Mouse (Mus musculus) liver, embryonic 16.5 days (tissue): Measurements from ENCODE around the gene Clpx. TPM values are rescaled to one million over a fixed set of nuclear protein-coding genes. Genes with fewer than 3 reads are reported as not detected.
"Not testable (repeated sequence)": the region's sequence is repeated elsewhere in the genome, so short reads cannot be mapped to it uniquely, and the experiment has no call there.

Experiments used
- ATAC-seq: fragments of 200-750 bp; cut with Nextera tagmentation; 2 replicates; pipeline ENCODE4 v1.8.0; 2017; ENCODE audit warnings: low read depth, mild to moderate bottlenecking, moderate number of reproducible peaks, moderate library complexity
- H3K27ac ChIP-seq: fragments of 300-500 bp; sonication (generic); 2 replicates; pipeline ENCODE4 v1.5.1; 2014; ENCODE audit warnings: mild to moderate bottlenecking, low read length
- H3K27me3 ChIP-seq: fragments of 300-500 bp; sonication (generic); 2 replicates; pipeline ENCODE4 v1.6.1; 2014; ENCODE audit warnings: low read depth, low read length, mixed read lengths; ENCODE audit not compliant: control insufficient read depth, insufficient read depth
- H3K36me3 ChIP-seq: fragments of 300-500 bp; sonication (generic); 2 replicates; pipeline ENCODE4 v1.6.1; 2014; ENCODE audit warnings: mild to moderate bottlenecking; ENCODE audit not compliant: control insufficient read depth, insufficient read depth
- H3K4me1 ChIP-seq: fragments of 300-500 bp; sonication (generic); 2 replicates; pipeline ENCODE4 v1.6.1; 2014; ENCODE audit warnings: low read depth, low read length, mixed read lengths; ENCODE audit not compliant: control insufficient read depth
- H3K4me2 ChIP-seq: fragments of 300-500 bp; sonication (generic); 2 replicates; pipeline ENCODE4 v1.6.1; 2014; ENCODE audit warnings: low read depth, low read length, mixed read lengths
- H3K4me3 ChIP-seq: fragments of 300-500 bp; sonication (generic); 2 replicates; pipeline ENCODE4 v1.5.1; 2014; ENCODE audit warnings: low read depth, mild to moderate bottlenecking, low read length
- H3K9ac ChIP-seq: fragments of 300-500 bp; sonication (generic); 2 replicates; pipeline ENCODE4 v1.6.1; 2014; ENCODE audit warnings: low read depth, low read length
- H3K9me3 ChIP-seq: fragments of 300-500 bp; sonication (generic); replicated peaks from 2 replicates; pipeline ENCODE4 v1.6.1; 2016; ENCODE audit warnings: low read length; ENCODE audit not compliant: control insufficient read depth
- WGBS: fragments of 180-500 bp; shearing (Covaris S2); extraction: QIAGEN DNeasy Blood & Tissue Kit; methylation state at CpG from one replicate; pipeline ENCODE4 v1.1.7; 2014; ENCODE audit not compliant: insufficient replicate concordance; 5-methylcytosine and 5-hydroxymethylcytosine counted together
- polyA plus RNA-seq: library from polyadenylated mRNA; unstranded; fragments of >200 nt; fragmentation: Nextera tagmentation; extraction: Ambion mirVana; gene quantifications from 2 replicates; pipeline ENCODE4 v1.2.1, GENCODE M21; 2015

Clpx gene
- polyA plus RNA-seq, 1 experiment from 2014 or later = 42.2 TPM

GRCm38 (mm10) chr9:65262641-65263120 is 31.4 kb upstream of the Clpx start:
- no peak for ATAC-seq
- H3K36me3 ChIP-seq = no peaks in the 10 kb centered on the region
- 59% methylated on average over 3 of the region's 3 CpGs for WGBS
- H3K4me3 ChIP-seq = no peak overlapping the region
- no peaks in the 10 kb centered on the region for H3K27me3 ChIP-seq
- H3K9me3 ChIP-seq = no peaks in the 10 kb centered on the region
- H3K4me1 ChIP-seq = no peaks in the 10 kb centered on the region
- H3K27ac ChIP-seq = no peak overlapping the region
- no peak overlapping the region for H3K4me2 ChIP-seq
- H3K9ac ChIP-seq = no peak overlapping the region

- no peaks in the 10 kb centered on the region for H3K9me3 ChIP-seq
- no peak within 1 kb of the TSS for H3K4me2 ChIP-seq
- WGBS = 55% methylated on average over 5 of the region's 5 CpGs
- no peaks in the 10 kb centered on the region for H3K36me3 ChIP-seq
- no peak within 1 kb of the TSS for H3K9ac ChIP-seq
- no peak for ATAC-seq
- H3K27me3 ChIP-seq = no peaks in the 10 kb centered on the region
- H3K4me1 ChIP-seq = no peaks in the 10 kb centered on the region
- no peak within 1 kb of the TSS for H3K27ac ChIP-seq
- H3K4me3 ChIP-seq = no peak within 1 kb of the TSS
Measured at GRCm38 (mm10) chr9:65264959-65265358, 29.1 kb upstream of the Clpx start, which contains the start of gene Cilp. Gene Cilp, plus strand, starts transcription at chr9:65265180.

- Histone ChIP-seq H3K27ac (no peak overlapping the region), H3K4me3 (no peak overlapping the region), H3K9me3 (no peaks in the 10 kb centered on the region), H3K9ac (no peak overlapping the region), H3K4me2 (no peak overlapping the region), H3K4me1 (no peaks in the 10 kb centered on the region), H3K36me3 (no peaks in the 10 kb centered on the region), H3K27me3 (no peaks in the 10 kb centered on the region)
- 46% methylated on average over 7 of the region's 7 CpGs for whole genome bisulfite sequencing
- no peak for ATAC-seq
Measured at GRCm38 (mm10) chr9:65267742-65268515, 26.1 kb upstream of the Clpx start.

- Histone ChIP-seq H3K27ac (no peak overlapping the region), H3K4me2 (no peak overlapping the region), H3K9ac (no peak overlapping the region), H3K4me1 (no peaks in the 10 kb centered on the region), H3K27me3 (no peaks in the 10 kb centered on the region), H3K4me3 (no peak overlapping the region), H3K9me3 (no peaks in the 10 kb centered on the region), H3K36me3 (no peaks in the 10 kb centered on the region)
- 67% methylated on average over 13 of the region's 13 CpGs for WGBS
- no peak for ATAC-seq
Measured at GRCm38 (mm10) chr9:65273048-65273809, 20.8 kb upstream of the Clpx start.

- H3K4me2 ChIP-seq = no peak overlapping the region
- H3K36me3 ChIP-seq = no peaks in the 10 kb centered on the region
- 56% methylated on average over 4 of the region's 4 CpGs for WGBS
- no peaks in the 10 kb centered on the region for H3K9me3 ChIP-seq
- no peak overlapping the region for H3K9ac ChIP-seq
- H3K4me3 ChIP-seq = no peak overlapping the region
- H3K4me1 ChIP-seq = no peaks in the 10 kb centered on the region
- no peaks in the 10 kb centered on the region for H3K27me3 ChIP-seq
- no peak overlapping the region for H3K27ac ChIP-seq
- ATAC-seq = no peak
Measured at GRCm38 (mm10) chr9:65273873-65274272, 20.2 kb upstream of the Clpx start.

- H3K36me3 ChIP-seq, H3K4me1 ChIP-seq, H3K4me2 ChIP-seq, H3K4me3 ChIP-seq, ATAC-seq, H3K9me3 ChIP-seq, H3K27me3 ChIP-seq, H3K9ac ChIP-seq, H3K27ac ChIP-seq: not testable (repeated sequence)
- 75% methylated on average over 3 of the region's 3 CpGs for WGBS
Measured at GRCm38 (mm10) chr9:65274851-65275250, 19.2 kb upstream of the Clpx start.

- no peaks in the 10 kb centered on the region for H3K9me3 ChIP-seq
- no peaks in the 10 kb centered on the region for H3K27me3 ChIP-seq
- no peaks in the 10 kb centered on the region for H3K36me3 ChIP-seq
- no peak overlapping the region for H3K27ac ChIP-seq
- no peak overlapping the region for H3K9ac ChIP-seq
- no peaks in the 10 kb centered on the region for H3K4me1 ChIP-seq
- H3K4me3 ChIP-seq = no peak overlapping the region
- no peak overlapping the region for H3K4me2 ChIP-seq
- no peak for ATAC-seq
- WGBS = 52% methylated on average over 4 of the region's 4 CpGs
Measured at GRCm38 (mm10) chr9:65275810-65276530, 18.1 kb upstream of the Clpx start.

GRCm38 (mm10) chr9:65281536-65282151 is 12.4 kb upstream of the Clpx start:
- no peak overlapping the region for H3K4me3 ChIP-seq
- H3K4me2 ChIP-seq = no peak overlapping the region
- ATAC-seq = no peak
- no peaks in the 10 kb centered on the region for H3K27me3 ChIP-seq
- no peaks in the 10 kb centered on the region for H3K4me1 ChIP-seq
- no peaks in the 10 kb centered on the region for H3K9me3 ChIP-seq
- WGBS = 59% methylated on average over 5 of the region's 5 CpGs
- no peak overlapping the region for H3K27ac ChIP-seq
- no peak overlapping the region for H3K9ac ChIP-seq
- no peaks in the 10 kb centered on the region for H3K36me3 ChIP-seq
